Mouse (Mus musculus) lung, embryonic 14.5 days (tissue): ENCODE results near the gene Adcy2. TPM values are rescaled to one million over a fixed set of nuclear protein-coding genes. Genes with fewer than 3 reads are reported as not detected.

Experiments
- ATAC-seq: fragments of 200-750 bp; cut with Nextera tagmentation; 2 replicates; pipeline ENCODE4 v1.8.0; 2017; ENCODE audit warnings: mild to moderate bottlenecking, moderate TSS enrichment, moderate library complexity; ENCODE audit not compliant: insufficient read depth
- DNase-seq: peaks from one replicate; pipeline ENCODE4 v3.0.0-alpha.2; 2015
- H3K27ac ChIP-seq: fragments of 300-500 bp; sonication (generic); 2 replicates; pipeline ENCODE4 v1.5.1; 2014; ENCODE audit warnings: low read depth, mild to moderate bottlenecking, moderate library complexity
- H3K27me3 ChIP-seq: fragments of 300-500 bp; sonication (generic); 2 replicates; pipeline ENCODE4 v1.6.1; 2014; ENCODE audit warnings: low read length, control low read depth; ENCODE audit not compliant: insufficient read depth
- H3K36me3 ChIP-seq: fragments of 300-500 bp; sonication (generic); 2 replicates; pipeline ENCODE4 v1.6.1; 2014; ENCODE audit warnings: control low read depth; ENCODE audit not compliant: insufficient read depth
- H3K4me1 ChIP-seq: fragments of 300-500 bp; sonication (generic); 2 replicates; pipeline ENCODE4 v1.6.1; 2014; ENCODE audit warnings: antibody characterized with exemption, control low read depth; ENCODE audit not compliant: insufficient read depth
- H3K4me2 ChIP-seq: fragments of 300-500 bp; sonication (generic); 2 replicates; pipeline ENCODE4 v1.6.1; 2014; ENCODE audit warnings: mild to moderate bottlenecking
- H3K4me3 ChIP-seq: fragments of 300-500 bp; sonication (generic); 2 replicates; pipeline ENCODE4 v1.5.1; 2014; ENCODE audit warnings: low read depth, low read length
- H3K9ac ChIP-seq: fragments of 300-500 bp; sonication (generic); 2 replicates; pipeline ENCODE4 v1.6.1; 2014
- H3K9me3 ChIP-seq: fragments of 300-500 bp; sonication (generic); 2 replicates; pipeline ENCODE4 v1.6.1; 2016; ENCODE audit warnings: low read depth, low read length, control low read depth
- CTCF ChIP-seq: IDR thresholded peaks from 2 replicates; pipeline ENCODE4 v1.5.1; 2016; ENCODE audit warnings: antibody characterized with exemption, low read depth
- WGBS: fragments of 180-500 bp; shearing (Covaris S2); extraction: QIAGEN DNeasy Blood & Tissue Kit; methylation state at CpG from one replicate; pipeline ENCODE4 v1.1.7; 2014; 5-methylcytosine and 5-hydroxymethylcytosine counted together
- polyA plus RNA-seq: library from polyadenylated mRNA; unstranded; fragments of >200 nt; fragmentation: Nextera tagmentation; extraction: Ambion mirVana; gene quantifications from 2 replicates; pipeline ENCODE4 v1.2.1, GENCODE M21; 2014

The Adcy2 gene
- polyA plus RNA-seq, 1 experiment from 2014 or later, result 23.8 TPM

DNA sequence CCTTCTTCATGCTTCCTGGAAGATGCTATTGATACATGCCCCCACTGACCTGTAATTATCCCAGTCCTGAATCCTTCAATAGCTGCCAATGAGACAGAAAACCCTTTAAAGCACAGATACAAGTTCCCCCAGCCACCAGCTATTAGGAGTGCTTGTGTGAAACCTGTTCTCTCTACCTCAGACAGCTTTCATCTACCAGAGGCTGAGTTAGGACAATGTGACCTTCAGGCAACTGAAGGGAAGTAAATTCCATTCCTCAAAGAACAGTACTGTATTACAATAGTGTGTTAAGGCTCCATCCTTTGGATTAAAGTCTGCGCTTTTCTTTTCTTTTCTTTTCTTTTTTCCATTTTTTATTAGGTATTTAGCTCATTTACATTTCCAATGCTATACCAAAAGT lies 356.6 kb downstream of the Adcy2 start:
- ATAC-seq (no peak), DNase-seq (no peak)
- Histone ChIP-seq H3K27me3 (no peaks in the 10 kb centered on the region), H3K4me2 (no peak overlapping the region), H3K4me3 (no peak overlapping the region), H3K36me3 (0 out of 2 replicates have a peak, but pooled peaks cover 8% of the 10 kb centered on the region), H3K9ac (no peak overlapping the region), H3K9me3 (no peaks in the 10 kb centered on the region), H3K27ac (no peak overlapping the region), H3K4me1 (no peaks in the 10 kb centered on the region)
- TF ChIP-seq CTCF, result no peak
- WGBS, result 100% methylated on average over 1 of the region's 1 CpGs

GRCm38 (mm10) chr13:68627041-68627440 lies 372.3 kb downstream of the Adcy2 start:
- TF ChIP-seq CTCF, result no peak
- no peak overlapping the region for H3K4me3 ChIP-seq
- H3K9ac ChIP-seq, result no peak overlapping the region
- no peak overlapping the region for H3K27ac ChIP-seq
- no peak overlapping the region for H3K4me2 ChIP-seq
- H3K27me3 ChIP-seq, result no peaks in the 10 kb centered on the region
- H3K36me3 ChIP-seq, result peaks cover 8% of the 10 kb centered on the region; the same call in 1 of the 2 replicates
- 63% methylated on average over 3 of the region's 3 CpGs for WGBS
- H3K9me3 ChIP-seq, result no peaks in the 10 kb centered on the region
- no peak for DNase-seq
- ATAC-seq, result no peak
- H3K4me1 ChIP-seq, result no peaks in the 10 kb centered on the region

DNA sequence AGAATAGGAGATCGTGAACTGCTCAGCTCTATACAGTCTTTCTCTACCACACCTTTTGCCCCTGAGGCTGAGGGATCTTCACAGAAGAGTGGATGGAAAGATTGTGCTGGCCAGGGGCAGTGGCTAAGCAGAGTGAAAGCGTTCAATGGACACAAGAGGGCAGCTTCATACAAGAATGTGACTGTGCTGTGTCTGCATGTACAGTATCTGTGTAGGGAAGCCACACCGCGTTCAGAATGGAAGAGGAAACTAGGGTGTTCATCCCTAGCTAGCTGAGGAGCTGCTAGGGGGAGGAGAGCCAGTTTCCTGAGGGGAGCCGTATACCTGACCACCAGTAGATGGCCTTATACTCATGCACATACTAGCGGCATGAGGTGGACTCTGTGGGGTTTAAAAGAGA lies 376.5 kb downstream of the Adcy2 start:
- Histone ChIP-seq H3K9me3 (no peaks in the 10 kb centered on the region), H3K4me2 (no peak overlapping the region), H3K27ac (no peak overlapping the region), H3K27me3 (no peaks in the 10 kb centered on the region), H3K9ac (no peak overlapping the region), H3K36me3 (0 out of 2 replicates have a peak, but pooled peaks cover 4% of the 10 kb centered on the region), H3K4me1 (no peaks in the 10 kb centered on the region), H3K4me3 (no peak overlapping the region)
- TF ChIP-seq CTCF, result peak; percentile 47
- 46% methylated on average over 6 of the region's 6 CpGs for WGBS
- ATAC-seq, result peak; percentile 63; the same call in 1 of the 2 replicates
- peak; percentile 47 for DNase-seq

- ATAC-seq (peak; percentile 61), DNase-seq (peak; percentile 76)
- H3K9ac ChIP-seq, result no peak overlapping the region
- H3K4me2 ChIP-seq, result peak overlapping the region; percentile 49
- peak overlapping the region; percentile 16; the same call in 1 of the 2 replicates for H3K27ac ChIP-seq
- H3K9me3 ChIP-seq, result no peaks in the 10 kb centered on the region
- 44% methylated on average over 21 of the region's 21 CpGs for WGBS
- TF ChIP-seq CTCF, result no peak
- peak overlapping the region; percentile 12; the same call in 1 of the 2 replicates for H3K4me3 ChIP-seq
- no peaks in the 10 kb centered on the region for H3K36me3 ChIP-seq
- H3K4me1 ChIP-seq, result peaks cover 5% of the 10 kb centered on the region; the same call in 1 of the 2 replicates
- no peaks in the 10 kb centered on the region for H3K27me3 ChIP-seq
Measured at GRCm38 (mm10) chr13:68607652-68608405, 391.5 kb downstream of the Adcy2 start.

GRCm38 (mm10) chr13:68605689-68606126 lies 393.6 kb downstream of the Adcy2 start:
- peak; percentile 67 for DNase-seq
- 0 out of 2 replicates have a peak, but pooled peaks have one; percentile 6 for TF ChIP-seq CTCF
- Histone ChIP-seq H3K36me3 (no peaks in the 10 kb centered on the region), H3K9me3 (no peaks in the 10 kb centered on the region), H3K4me1 (peaks cover 5% of the 10 kb centered on the region; the same call in 1 of the 2 replicates), H3K4me3 (peak overlapping the region; percentile 21; the same call in 1 of the 2 replicates), H3K27me3 (no peaks in the 10 kb centered on the region), H3K4me2 (peak overlapping the region; percentile 54), H3K9ac (no peak overlapping the region), H3K27ac (no peak overlapping the region)
- WGBS, result under 1% methylated on average over 11 of the region's 11 CpGs
- ATAC-seq, result peak; percentile 81

GRCm38 (mm10) chr13:68603085-68603484 lies 396.3 kb downstream of the Adcy2 start:
- Histone ChIP-seq H3K4me3 (no peak overlapping the region), H3K4me2 (no peak overlapping the region), H3K9me3 (no peaks in the 10 kb centered on the region), H3K27ac (no peak overlapping the region), H3K4me1 (peaks cover 2% of the 10 kb centered on the region; the same call in 1 of the 2 replicates), H3K27me3 (no peaks in the 10 kb centered on the region), H3K9ac (no peak overlapping the region), H3K36me3 (no peaks in the 10 kb centered on the region)
- no peak for ATAC-seq
- TF ChIP-seq CTCF, result no peak
- 77% methylated on average over 6 of the region's 6 CpGs for WGBS
- no peak for DNase-seq

DNA sequence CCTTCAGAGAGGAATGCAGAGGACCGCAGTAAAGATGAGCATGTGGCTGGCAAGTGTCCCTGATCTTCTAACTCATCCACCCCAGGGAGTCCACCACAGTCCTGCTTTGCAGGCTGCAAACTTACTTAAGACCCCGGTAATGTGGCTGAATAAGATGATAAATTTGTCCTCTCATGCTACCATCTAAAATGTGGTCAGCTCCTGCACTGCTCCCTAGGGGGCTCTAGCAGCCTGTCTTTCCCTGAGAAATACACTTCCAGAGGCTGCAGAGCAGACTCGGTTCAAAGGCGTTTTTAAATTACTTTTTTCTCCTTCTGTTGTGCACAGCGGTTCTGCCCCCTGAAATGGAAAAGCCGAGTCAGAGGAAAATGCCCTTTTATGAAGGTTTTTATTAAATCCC lies 398.2 kb downstream of the Adcy2 start:
- Histone ChIP-seq H3K27me3 (no peaks in the 10 kb centered on the region), H3K4me3 (no peak overlapping the region), H3K27ac (no peak overlapping the region), H3K36me3 (no peaks in the 10 kb centered on the region), H3K9ac (no peak overlapping the region), H3K4me1 (no peaks in the 10 kb centered on the region), H3K4me2 (no peak overlapping the region), H3K9me3 (no peaks in the 10 kb centered on the region)
- DNase-seq (peak; percentile 80), ATAC-seq (peak; percentile 56; the same call in 1 of the 2 replicates)
- 9% methylated on average over 6 of the region's 6 CpGs for WGBS
- TF ChIP-seq CTCF, result peak; percentile 72
